Comparison of ENCODE assay signal across 8 mouse cellular contexts in genomic region chr5:31179766-31180630, GRCm38 (mm10). TPM values are rescaled to one million over a fixed set of nuclear protein-coding genes. Genes with fewer than 3 reads are reported as not detected.
DNase-seq lines count a peak whose midpoint lies in the region; ATAC-seq lines count a peak whose summit lies in the region.

TSS of gene Gm29609 (minus strand) at chr5:31179911.
TSS of gene Gtf3c2 (minus strand) at chr5:31180144.

- H3K27me3 ChIP-seq in forebrain, embryonic 14.5 days (replicated peaks; ENCODE audit: control insufficient read depth, insufficient read depth, low read length), result no peaks in the 10 kb centered on the region
- H3K27me3 ChIP-seq in neural tube, embryonic 15.5 days (replicated peaks), result no peaks in the 10 kb centered on the region

- peak within 1 kb of the TSS; percentile 95 for H3K27ac ChIP-seq in forebrain, embryonic 14.5 days (ENCODE audit: low read depth, low read length)
- H3K27ac ChIP-seq in neural tube, embryonic 15.5 days (replicated peaks), result peak within 1 kb of the TSS; percentile 98

- H3K4me3 ChIP-seq in forebrain, embryonic 14.5 days (ENCODE audit: low read depth, low read length), result peak within 1 kb of the TSS; percentile 62
- H3K4me3 ChIP-seq in neural tube, embryonic 15.5 days (replicated peaks), result peak within 1 kb of the TSS; percentile 87

- ATAC-seq in forebrain, embryonic 14.5 days, result peak; percentile 99
- peak; percentile 98 for ATAC-seq in neural tube, embryonic 15.5 days (ENCODE audit: low FRiP score)

- intact Hi-C loops in heart, postnatal 14 days (cut with DNase I), result loop anchor here (5.0 to 10.0 kb wide), 2 partner anchors 123 to 145 kb away; no protein-coding TSS in a partner anchor

- H3K36me3 ChIP-seq in forebrain, embryonic 14.5 days (ENCODE audit: control insufficient read depth, insufficient read depth, low read length), result no peaks in the 10 kb centered on the region; the same call in 1 of the 2 replicates
- no peaks in the 10 kb centered on the region; the same call in 1 of the 2 replicates for H3K36me3 ChIP-seq in neural tube, embryonic 15.5 days

- no peaks in the 10 kb centered on the region for H3K9me3 ChIP-seq in forebrain, embryonic 14.5 days (replicated peaks; ENCODE audit: control insufficient read depth, low read length)
- H3K9me3 ChIP-seq in neural tube, embryonic 15.5 days (replicated peaks), result no peaks in the 10 kb centered on the region

- under 1% methylated on average over 59 of the region's 59 CpGs for WGBS in forebrain, embryonic 14.5 days
- under 1% methylated on average over 59 of the region's 59 CpGs for WGBS in neural tube, embryonic 15.5 days

- peak within 1 kb of the TSS; percentile 86 for H3K4me2 ChIP-seq in forebrain, embryonic 14.5 days (ENCODE audit: low read length)
- H3K4me2 ChIP-seq in neural tube, embryonic 15.5 days, result peak within 1 kb of the TSS; percentile 85

- peaks cover 9% of the 10 kb centered on the region; the same call in 1 of the 2 replicates for H3K4me1 ChIP-seq in forebrain, embryonic 14.5 days (ENCODE audit: control insufficient read depth, insufficient read depth, low read length)
- H3K4me1 ChIP-seq in neural tube, embryonic 15.5 days, result peaks cover 20% of the 10 kb centered on the region

- DNase-seq in ES-CJ7 (ENCODE audit: low read depth, low spot score), result peak; percentile 97
- peak; percentile 96 for DNase-seq in cerebellum, adult 11 months
- DNase-seq in forebrain, embryonic 14.5 days (ENCODE audit: low spot score), result peak; percentile 98
- DNase-seq in heart, postnatal 14 days, result peak; percentile 92 to 96
- peak; percentile 97 for DNase-seq in layer of hippocampus, adult 11-12 months (ENCODE audit: low spot score)
- peak; percentile 93 to 95 for DNase-seq in lung, adult 18-20 months
- peak; percentile 94 for DNase-seq in testis, postnatal 14 days (ENCODE audit: low spot score)

- H3K9ac ChIP-seq in forebrain, embryonic 14.5 days (ENCODE audit: low read length), result peak within 1 kb of the TSS; percentile 78
- peak within 1 kb of the TSS; percentile 71 for H3K9ac ChIP-seq in neural tube, embryonic 15.5 days (replicated peaks)

RNA-seq across cellular contexts. Expression of gene Gm29609, which starts in this region (rescaled TPM):
- polyA plus RNA-seq in forebrain, embryonic 14.5 days (2014; fragmentation: Nextera tagmentation; extraction: Ambion mirVana), result 1.1 and 2.0 TPM in 2 replicates
- under 1 TPM; 0.56 to 0.93 TPM for total RNA-seq in heart, postnatal 14 days (2021)
- polyA plus RNA-seq in neural tube, embryonic 15.5 days (2015; fragmentation: Nextera tagmentation; extraction: Ambion mirVana), result 1.5 and 1.9 TPM in 2 replicates

RNA-seq across cellular contexts. Expression of gene Gtf3c2, which starts in this region (rescaled TPM):
- 45.7 and 47.5 TPM in 2 replicates for polyA plus RNA-seq in forebrain, embryonic 14.5 days (2014; fragmentation: Nextera tagmentation; extraction: Ambion mirVana)
- total RNA-seq in heart, postnatal 14 days (2021), result 10 to 100 TPM; 31.9 to 34.5 TPM
- 54.0 and 61.9 TPM in 2 replicates for polyA plus RNA-seq in neural tube, embryonic 15.5 days (2015; fragmentation: Nextera tagmentation; extraction: Ambion mirVana)

Comparison
In these comparisons a context has a peak if more than half of its experiments do, and no peak if none do; other contexts are left out.
1. Peak in every context shown above with its lines: DNase-seq, ATAC-seq, H3K4me3 ChIP-seq and H3K27ac ChIP-seq.